Mouse (Mus musculus) MEL (cell line): ENCODE measurements around the gene Slc8a1. TPM values are rescaled to one million over a fixed set of nuclear protein-coding genes. Genes with fewer than 3 reads are reported as not detected.

Experiments used
- DNase-seq: peaks from one replicate; pipeline ENCODE4 v3.0.0; 2011; ENCODE audit warnings: low read depth, low spot score
- H3K27ac ChIP-seq: 2 replicates; pipeline ENCODE4 v1.5.1; 2012; ENCODE audit warnings: low read depth, mild to moderate bottlenecking, control low read depth, low read length, moderate library complexity; ENCODE audit not compliant: control insufficient read depth
- H3K27me3 ChIP-seq, 2 experiments: fragments of 150-350 bp in 1 of 2; sonication (generic) in 1 of 2; 2 replicates each; pipeline ENCODE4 v1.6.1; 2012; ENCODE audit warnings: low read length in 2 of 2, mild to moderate bottlenecking in 2 of 2, improper control_type of control experiment in 1 of 2, moderate library complexity in 1 of 2; ENCODE audit not compliant: insufficient read depth in 2 of 2, control insufficient read depth in 1 of 2
- H3K36me3 ChIP-seq, 2 experiments: 2 replicates each; pipeline ENCODE4 v1.6.1; 2012 to 2014; ENCODE audit warnings: low read length in 2 of 2, improper control_type of control experiment in 1 of 2, inconsistent platforms in 1 of 2, mild to moderate bottlenecking in 1 of 2; ENCODE audit not compliant: insufficient read depth in 2 of 2, control insufficient read depth in 1 of 2
- H3K4me1 ChIP-seq, 2 experiments: fragments of 150-350 bp in 1 of 2; sonication (generic) in 1 of 2; 2 replicates each; pipeline ENCODE4 v1.6.1; 2012; ENCODE audit warnings: low read length in 2 of 2, improper control_type of control experiment in 1 of 2, mild to moderate bottlenecking in 1 of 2; ENCODE audit not compliant: insufficient read depth in 2 of 2, control insufficient read depth in 1 of 2
- H3K4me3 ChIP-seq, 2 experiments: fragments of 150-350 bp in 1 of 2; sonication (generic) in 1 of 2; 2 replicates each; pipeline ENCODE4 v1.5.1; 2012; ENCODE audit warnings: low read depth in 2 of 2, low read length in 2 of 2, mild to moderate bottlenecking in 2 of 2, moderate library complexity in 2 of 2, control low read depth in 1 of 2, improper control_type of control experiment in 1 of 2; ENCODE audit not compliant: control insufficient read depth in 1 of 2, insufficient read depth in 1 of 2
- H3K79me2 ChIP-seq: 2 replicates; pipeline ENCODE4 v1.6.1; 2012; ENCODE audit warnings: mild to moderate bottlenecking, low read length, moderate library complexity; ENCODE audit not compliant: control insufficient read depth, poor library complexity, insufficient read depth
- H3K9ac ChIP-seq: 2 replicates; pipeline ENCODE4 v1.6.1; 2012; ENCODE audit warnings: low read depth, mild to moderate bottlenecking, control low read depth, low read length, moderate library complexity; ENCODE audit not compliant: control insufficient read depth, poor library complexity, severe bottlenecking
- H3K9me3 ChIP-seq: fragments of 150-350 bp; sonication (generic); replicated peaks from 2 replicates; pipeline ENCODE4 v1.6.1; 2012; ENCODE audit warnings: mild to moderate bottlenecking, low read length, improper control_type of control experiment, moderate library complexity; ENCODE audit not compliant: insufficient read depth
- CHD2 ChIP-seq: IDR thresholded peaks from 2 replicates; pipeline ENCODE4 v1.6.1; 2011; ENCODE audit warnings: low read length, improper control_type of control experiment
- E2F4 ChIP-seq: IDR thresholded peaks from 2 replicates; pipeline ENCODE4 v1.6.1; 2011; ENCODE audit warnings: low read depth, low read length, improper control_type of control experiment, borderline replicate concordance
- ETS1 ChIP-seq: IDR thresholded peaks from 2 replicates; pipeline ENCODE4 v1.6.1; 2012; ENCODE audit warnings: low read depth, mild to moderate bottlenecking, inconsistent platforms, low read length, improper control_type of control experiment, moderate library complexity
- GABPA ChIP-seq: IDR thresholded peaks from 2 replicates; pipeline ENCODE4 v1.6.1; 2012; ENCODE audit warnings: low read depth, mild to moderate bottlenecking, inconsistent platforms, low read length, improper control_type of control experiment, moderate library complexity
- GATA1 ChIP-seq: IDR thresholded peaks from 2 replicates; pipeline ENCODE4 v1.6.1; 2011; ENCODE audit warnings: low read depth, low read length, improper control_type of control experiment
- KAT2A ChIP-seq: conservative IDR thresholded peaks from 2 replicates; pipeline ENCODE4 v1.6.1; 2012; ENCODE audit warnings: low read depth, low read length, improper control_type of control experiment, inconsistent platforms
- MAFK ChIP-seq: IDR thresholded peaks from 2 replicates; pipeline ENCODE4 v1.6.1; 2011; ENCODE audit warnings: low read depth, mild to moderate bottlenecking, low read length, improper control_type of control experiment, borderline replicate concordance
- MAZ ChIP-seq: IDR thresholded peaks from 2 replicates; pipeline ENCODE4 v1.6.1; 2012; ENCODE audit warnings: low read depth, mild to moderate bottlenecking, inconsistent platforms, low read length, improper control_type of control experiment
- MEF2A ChIP-seq: IDR thresholded peaks from 2 replicates; pipeline ENCODE4 v1.6.1; 2014; ENCODE audit warnings: low read depth, mild to moderate bottlenecking, inconsistent platforms, low read length, improper control_type of control experiment; ENCODE audit not compliant: poor library complexity, insufficient replicate concordance, severe bottlenecking; ENCODE audit errors: extremely low read depth
- MYB ChIP-seq: IDR thresholded peaks from 2 replicates; pipeline ENCODE4 v1.6.1; 2011; ENCODE audit warnings: mild to moderate bottlenecking, low read depth, low read length, improper control_type of control experiment
- NELFE ChIP-seq: IDR thresholded peaks from 2 replicates; pipeline ENCODE4 v1.6.1; 2011; ENCODE audit warnings: low read depth, low read length, improper control_type of control experiment
- SIN3A ChIP-seq: IDR thresholded peaks from 2 replicates; pipeline ENCODE4 v1.6.1; 2012; ENCODE audit warnings: low read length, improper control_type of control experiment, inconsistent platforms
- SMC3 ChIP-seq: IDR thresholded peaks from 2 replicates; pipeline ENCODE4 v1.6.1; 2011; ENCODE audit warnings: low read depth, low read length, improper control_type of control experiment
- TCF12 ChIP-seq: IDR thresholded peaks from 2 replicates; pipeline ENCODE4 v1.6.1; 2014; ENCODE audit warnings: low read depth, mild to moderate bottlenecking, inconsistent platforms, low read length, improper control_type of control experiment, moderate library complexity
- USF1 ChIP-seq: IDR thresholded peaks from 2 replicates; pipeline ENCODE4 v1.6.1; 2014; ENCODE audit warnings: low read depth, mild to moderate bottlenecking, inconsistent platforms, low read length, improper control_type of control experiment, moderate library complexity
- USF2 ChIP-seq, 2 experiments: IDR thresholded peaks; 2 replicates each; pipeline ENCODE4 v1.6.1; 2011 to 2012; ENCODE audit warnings: improper control_type of control experiment in 2 of 2, low read length in 2 of 2, borderline replicate concordance in 1 of 2, inconsistent platforms in 1 of 2, low read depth in 1 of 2, mild to moderate bottlenecking in 1 of 2; ENCODE audit not compliant: insufficient read depth in 1 of 2
- ZKSCAN1 ChIP-seq: IDR thresholded peaks from 2 replicates; pipeline ENCODE4 v1.6.1; 2012; ENCODE audit warnings: low read depth, mild to moderate bottlenecking, inconsistent platforms, low read length, improper control_type of control experiment, moderate library complexity
- ZNF384 ChIP-seq: IDR thresholded peaks from 2 replicates; pipeline ENCODE4 v1.6.1; 2012; ENCODE audit warnings: low read depth, mild to moderate bottlenecking, inconsistent platforms, low read length, improper control_type of control experiment
- polyA plus RNA-seq, 2 experiments: library from polyadenylated mRNA; stranded (reverse) in 1 of 2; unstranded in 1 of 2; fragments of >175 nt in 1 of 2; fragments of >200 nt in 1 of 2; gene quantifications; 2 replicates each; pipeline versions ENCODE4 v1.2.1 to v1.2.4; 2012; ENCODE audit warnings: low replicate concordance in 2 of 2, low read depth in 1 of 2; ENCODE audit not compliant: insufficient read length in 2 of 2, insufficient read depth in 1 of 2, missing spikeins in 1 of 2
- total RNA-seq: library from RNA; depleted of rRNA; stranded (reverse); fragments of 300-350 nt; gene quantifications from 2 replicates; pipeline ENCODE4 v1.2.3, GENCODE M21; 2012

Slc8a1 gene
- total and polyA plus RNA-seq, 3 experiments: 0.86 to 1.0 TPM; not detected in 1

DNA sequence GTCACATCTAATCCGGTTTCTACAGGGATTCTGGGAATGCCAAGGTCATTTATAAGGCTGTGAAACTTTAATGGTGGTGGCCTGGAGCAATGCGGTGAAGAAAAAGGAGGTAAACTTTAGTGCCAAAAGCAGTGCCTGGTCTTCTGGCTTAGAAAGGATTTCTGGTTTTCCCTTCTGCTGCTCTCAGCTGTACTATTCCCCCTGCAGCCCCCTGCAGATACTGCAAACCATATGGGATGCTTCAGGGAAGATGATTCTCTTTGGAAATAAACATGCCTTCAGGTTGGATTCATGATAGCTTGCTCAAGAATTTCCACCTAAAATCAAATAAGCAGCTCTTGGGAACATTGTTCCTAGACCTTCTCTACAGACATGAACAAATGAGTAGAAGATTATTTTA, 208.3 kb downstream of the Slc8a1 start:
- no peaks in the 10 kb centered on the region for H3K27me3 ChIP-seq
- no peaks in the 10 kb centered on the region for H3K79me2 ChIP-seq
- H3K9me3 ChIP-seq: no peaks in the 10 kb centered on the region
- H3K36me3 ChIP-seq: peaks cover 0 to 8% of the 10 kb centered on the region in 2 experiments; a peak in 2 of 4 replicates
- peaks cover 0 to 5% of the 10 kb centered on the region in 2 experiments; a peak in 2 of 4 replicates for H3K4me1 ChIP-seq
- H3K27ac ChIP-seq: no peak overlapping the region
- TF ChIP-seq USF1 (no peak), GATA1 (no peak), KAT2A (no peak), ETS1 (no peak), ZNF384 (no peak), GABPA (no peak), MAFK (no peak), E2F4 (no peak), CHD2 (no peak), SIN3A (no peak), SMC3 (no peak), MEF2A (no peak)
- H3K4me3 ChIP-seq: no peak overlapping the region
- H3K9ac ChIP-seq: no peak overlapping the region
- DNase-seq: no peak

DNA sequence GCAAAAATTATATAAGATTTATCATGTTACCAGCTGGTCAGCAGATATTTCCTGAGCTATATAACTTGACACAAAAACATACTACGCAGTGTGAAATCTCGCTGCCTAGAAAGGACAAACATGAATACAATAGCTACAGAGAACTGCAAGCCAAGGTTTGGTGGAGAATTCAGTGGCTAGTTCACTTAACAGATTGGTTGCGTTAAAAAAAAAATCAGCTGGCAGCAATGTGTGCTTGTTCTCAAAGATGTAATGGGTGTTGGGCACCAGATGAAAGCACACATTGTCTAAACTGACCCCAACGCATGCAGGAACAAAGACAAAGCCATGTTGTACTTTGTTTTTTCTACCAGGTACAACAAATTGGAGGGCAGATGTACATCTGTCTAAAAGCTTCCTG, 209.2 kb downstream of the Slc8a1 start:
- H3K4me3 ChIP-seq: no peak overlapping the region

More for the DNA sequence above, 209.2 kb downstream of the Slc8a1 start:
- TF ChIP-seq SIN3A (no peak), MEF2A (no peak), USF2 (IDR thresholded peaks at IDR 0.05; ENCODE audit: borderline replicate concordance in 1 of 2, insufficient read depth in 1 of 2, low read depth in 1 of 2, low read length in 2 of 2) (no peak), MYB (no peak), E2F4 (no peak), GABPA (no peak), TCF12 (no peak), USF1 (no peak), MAZ (no peak), NELFE (no peak), GATA1 (no peak), ZKSCAN1 (no peak)
- Histone ChIP-seq H3K27ac (no peak overlapping the region), H3K79me2 (no peaks in the 10 kb centered on the region), H3K9ac (no peak overlapping the region), H3K4me1 (peaks cover 0 to 3% of the 10 kb centered on the region in 2 experiments; a peak in 1 of 4 replicates), H3K9me3 (no peaks in the 10 kb centered on the region), H3K36me3 (peaks cover 0 to under 1% of the 10 kb centered on the region in 2 experiments; a peak in 1 of 4 replicates), H3K27me3 (no peaks in the 10 kb centered on the region)
- no peak for DNase-seq
